Comparison of ENCODE assay signal across 29 mouse cellular contexts in genomic region chr5:131156323-131156722, GRCm38 (mm10).
DNase-seq lines count a peak whose midpoint lies in the region; ATAC-seq and TF ChIP-seq lines count a peak whose summit lies in the region.
"Had no signal": no experiment of that assay in that cellular context is flagged by ENCODE, and none has a peak within 500 bp of the region (broad histone marks: within the 10 kb centered on the region; RNA-seq: fewer than 3 reads in every experiment).

No protein-coding gene starts in this region.

- in situ Hi-C loops in Patski (cut with MboI; ENCODE audit: low pct_unique_long_range_greater_than_20kb): loop anchor here (10.0 kb wide), 1 partner anchor 268 kb away; no protein-coding TSS in a partner anchor

- no peak overlapping the region for H3K4me3 ChIP-seq in intestine, postnatal 0 days (ENCODE audit: low read depth, low read length)
- no peak overlapping the region for H3K4me3 ChIP-seq in intestine, embryonic 15.5 days (replicated peaks)
- H3K4me3 ChIP-seq in lung, embryonic 14.5 days (ENCODE audit: low read depth, low read length): no peak overlapping the region
- H3K4me3 ChIP-seq in lung, adult 2 months (replicated peaks; ENCODE audit: extremely low read depth, low read depth, low read length): no peak overlapping the region
- H3K4me3 ChIP-seq: heart, embryonic 15.5 days; hindbrain, embryonic 10.5 days; limb, embryonic 15.5 days; midbrain, embryonic 10.5 days; myocyte; neural tube, embryonic 13.5 days; stomach, embryonic 15.5 days had no signal

- H3K9ac ChIP-seq in intestine, postnatal 0 days (ENCODE audit: low read depth, low read length): no peak overlapping the region
- H3K9ac ChIP-seq in intestine, embryonic 15.5 days: no peak overlapping the region
- no peak overlapping the region for H3K9ac ChIP-seq in lung, embryonic 14.5 days
- H3K9ac ChIP-seq: heart, embryonic 15.5 days; limb, embryonic 15.5 days; liver, embryonic 14.5 days; neural tube, embryonic 13.5 days; stomach, embryonic 15.5 days had no signal

- no peaks in the 10 kb centered on the region for H3K9me3 ChIP-seq in intestine, postnatal 0 days (ENCODE audit: control insufficient read depth)
- no peaks in the 10 kb centered on the region for H3K9me3 ChIP-seq in intestine, embryonic 15.5 days
- no peaks in the 10 kb centered on the region for H3K9me3 ChIP-seq in lung, embryonic 14.5 days (ENCODE audit: low read depth, low read length)
- H3K9me3 ChIP-seq: heart, embryonic 15.5 days; hindbrain, embryonic 10.5 days; limb, embryonic 15.5 days; midbrain, embryonic 10.5 days; neural tube, embryonic 13.5 days; stomach, embryonic 15.5 days had no signal

- CTCF ChIA-PET in Patski (lab: Charles Lee): interaction anchor here (1.7 kb wide), 1 partner anchor 272 kb away, joined by 4 read pairs; no protein-coding TSS in a partner anchor

- no peak for DNase-seq in lung, embryonic 14.5 days
- no peak for DNase-seq in lung, adult 2 months
- no peak for DNase-seq in Patski (ENCODE audit: low read depth, low spot score)
- no peak for DNase-seq in B cell, adult 2 months
- no peak for DNase-seq in frontal cortex, postnatal 14 days (ENCODE audit: low spot score in 2 of 2)
- DNase-seq: adrenal gland, postnatal 10 days; cerebellum, adult 2 months; cerebellum, postnatal 25 days; gastrocnemius, postnatal 14 days; kidney, postnatal 36 days; layer of hippocampus, adult 9-11 months; left cerebral cortex, postnatal 4 days; lung, postnatal 10 days; thymus, adult 18-20 months; thymus, postnatal 4 days had no signal

- ATAC-seq in intestine, postnatal 0 days: no peak
- ATAC-seq in intestine, embryonic 15.5 days: no peak
- no peak for ATAC-seq in lung, embryonic 14.5 days (ENCODE audit: insufficient read depth)
- no peak for ATAC-seq in Patski
- ATAC-seq: forebrain, embryonic 14.5 days; hindbrain, embryonic 16.5 days; intestine, embryonic 16.5 days; midbrain, embryonic 16.5 days had no signal

- no peak overlapping the region for H3K27ac ChIP-seq in intestine, postnatal 0 days (ENCODE audit: low read depth, low read length)
- no peak overlapping the region for H3K27ac ChIP-seq in intestine, embryonic 15.5 days
- no peak overlapping the region for H3K27ac ChIP-seq in lung, embryonic 14.5 days (ENCODE audit: low read depth)
- H3K27ac ChIP-seq: heart, embryonic 15.5 days; hindbrain, embryonic 10.5 days; limb, embryonic 15.5 days; liver, embryonic 14.5 days; midbrain, embryonic 10.5 days; neural tube, embryonic 13.5 days; stomach, embryonic 15.5 days had no signal

- H3K4me1 ChIP-seq in intestine, postnatal 0 days (replicated peaks; ENCODE audit: control insufficient read depth, insufficient read depth, low read length): no peaks in the 10 kb centered on the region
- no peaks in the 10 kb centered on the region for H3K4me1 ChIP-seq in intestine, embryonic 15.5 days (replicated peaks)
- no peaks in the 10 kb centered on the region for H3K4me1 ChIP-seq in lung, embryonic 14.5 days (ENCODE audit: insufficient read depth)
- no peaks in the 10 kb centered on the region for H3K4me1 ChIP-seq in lung, adult 2 months (ENCODE audit: control insufficient read depth, insufficient read depth, low read length)
- H3K4me1 ChIP-seq: heart, embryonic 15.5 days; hindbrain, embryonic 10.5 days; limb, embryonic 15.5 days; midbrain, embryonic 10.5 days; stomach, embryonic 15.5 days had no signal

- H3K36me3 ChIP-seq in intestine, postnatal 0 days (ENCODE audit: control insufficient read depth, insufficient read depth): no peaks in the 10 kb centered on the region
- H3K36me3 ChIP-seq in intestine, embryonic 15.5 days: no peaks in the 10 kb centered on the region
- no peaks in the 10 kb centered on the region for H3K36me3 ChIP-seq in lung, embryonic 14.5 days (ENCODE audit: insufficient read depth)
- H3K36me3 ChIP-seq: heart, embryonic 15.5 days; hindbrain, embryonic 10.5 days; limb, embryonic 15.5 days; midbrain, embryonic 10.5 days; stomach, embryonic 15.5 days had no signal

- no peak for TF ChIP-seq POLR2A in lung, adult 2 months (IDR thresholded peaks at IDR 0.05; ENCODE audit: borderline replicate concordance, extremely low read depth, low read depth, low read length)

- 83% methylated on average over 3 of the region's 3 CpGs for WGBS in intestine, postnatal 0 days
- 75% methylated on average over 3 of the region's 3 CpGs for WGBS in intestine, embryonic 15.5 days
- WGBS in lung, embryonic 14.5 days: 78% methylated on average over 3 of the region's 3 CpGs
- WGBS in lung, adult 2 months: 71% methylated on average over 3 of the region's 3 CpGs

- TF ChIP-seq CTCF in intestine, postnatal 0 days (IDR thresholded peaks at IDR 0.05; ENCODE audit: low read depth): peak; percentile 39
- TF ChIP-seq CTCF in lung, embryonic 14.5 days (IDR thresholded peaks at IDR 0.05; ENCODE audit: low read depth): peak; percentile 29
- TF ChIP-seq CTCF in lung, adult 2 months (IDR thresholded peaks at IDR 0.05; ENCODE audit: insufficient read depth, low read length): no peak
- TF ChIP-seq CTCF in Patski (IDR thresholded peaks at IDR 0.05): peak; percentile 44

- POLR2A ChIA-PET in Patski (lab: Charles Lee): no interaction called here

- no peaks in the 10 kb centered on the region for H3K27me3 ChIP-seq in intestine, postnatal 0 days (replicated peaks; ENCODE audit: control insufficient read depth, insufficient read depth, low read length)
- no peaks in the 10 kb centered on the region for H3K27me3 ChIP-seq in intestine, embryonic 15.5 days (replicated peaks)
- H3K27me3 ChIP-seq in lung, embryonic 14.5 days (ENCODE audit: insufficient read depth, low read length): no peaks in the 10 kb centered on the region
- H3K27me3 ChIP-seq in Patski: no peaks in the 10 kb centered on the region
- H3K27me3 ChIP-seq: heart, embryonic 15.5 days; limb, embryonic 15.5 days; neural tube, embryonic 13.5 days; stomach, embryonic 15.5 days had no signal

- H3K4me2 ChIP-seq in intestine, postnatal 0 days (replicated peaks; ENCODE audit: low read depth): no peak overlapping the region
- H3K4me2 ChIP-seq in intestine, embryonic 15.5 days (replicated peaks): no peak overlapping the region
- no peak overlapping the region for H3K4me2 ChIP-seq in lung, embryonic 14.5 days
- H3K4me2 ChIP-seq: heart, embryonic 15.5 days; limb, embryonic 15.5 days; neural tube, embryonic 13.5 days; stomach, embryonic 15.5 days had no signal
